Mouse (Mus musculus) hindbrain, embryonic 13.5 days (tissue): ENCODE results near the gene Lsm7. TPM values are rescaled to one million over a fixed set of nuclear protein-coding genes. Genes with fewer than 3 reads are reported as not detected.

Experiments used
- ATAC-seq: fragments of 200-750 bp; cut with Nextera tagmentation; 2 replicates; pipeline ENCODE4 v1.8.0; 2017; ENCODE audit warnings: moderate TSS enrichment; ENCODE audit not compliant: low FRiP score
- H3K27ac ChIP-seq: fragments of 300-500 bp; sonication (generic); 2 replicates; pipeline ENCODE4 v1.5.1; 2015; ENCODE audit warnings: inconsistent platforms, mild to moderate bottlenecking, moderate library complexity
- H3K27me3 ChIP-seq: fragments of 300-500 bp; sonication (generic); 2 replicates; pipeline ENCODE4 v1.6.1; 2015; ENCODE audit warnings: mild to moderate bottlenecking, inconsistent platforms
- H3K36me3 ChIP-seq: fragments of 300-500 bp; sonication (generic); 2 replicates; pipeline ENCODE4 v1.6.1; 2015; ENCODE audit warnings: mild to moderate bottlenecking, inconsistent platforms
- H3K4me1 ChIP-seq: fragments of 300-500 bp; sonication (generic); replicated peaks from 2 replicates; pipeline ENCODE4 v1.6.1; 2015; ENCODE audit warnings: inconsistent platforms
- H3K4me2 ChIP-seq: fragments of 300-500 bp; sonication (generic); 2 replicates; pipeline ENCODE4 v1.6.1; 2015; ENCODE audit warnings: inconsistent platforms, mild to moderate bottlenecking, moderate library complexity
- H3K4me3 ChIP-seq: fragments of 300-500 bp; sonication (generic); 2 replicates; pipeline ENCODE4 v1.5.1; 2015; ENCODE audit warnings: mild to moderate bottlenecking, inconsistent platforms
- H3K9ac ChIP-seq: fragments of 300-500 bp; sonication (generic); 2 replicates; pipeline ENCODE4 v1.6.1; 2015; ENCODE audit warnings: mild to moderate bottlenecking, inconsistent platforms
- H3K9me3 ChIP-seq: fragments of 300-500 bp; sonication (generic); 2 replicates; pipeline ENCODE4 v1.6.1; 2016; ENCODE audit warnings: inconsistent platforms
- WGBS: fragments of 180-500 bp; shearing (Covaris S2); methylation state at CpG from one replicate; pipeline ENCODE4 v1.1.7; 2015; 5-methylcytosine and 5-hydroxymethylcytosine counted together
- polyA plus RNA-seq: library from polyadenylated mRNA; unstranded; fragments of >200 nt; fragmentation: Nextera tagmentation; extraction: Ambion mirVana; gene quantifications from 2 replicates; pipeline ENCODE4 v1.2.1, GENCODE M21; 2015

Gene Lsm7
- 210 and 237 TPM in 2 replicates for polyA plus RNA-seq

DNA sequence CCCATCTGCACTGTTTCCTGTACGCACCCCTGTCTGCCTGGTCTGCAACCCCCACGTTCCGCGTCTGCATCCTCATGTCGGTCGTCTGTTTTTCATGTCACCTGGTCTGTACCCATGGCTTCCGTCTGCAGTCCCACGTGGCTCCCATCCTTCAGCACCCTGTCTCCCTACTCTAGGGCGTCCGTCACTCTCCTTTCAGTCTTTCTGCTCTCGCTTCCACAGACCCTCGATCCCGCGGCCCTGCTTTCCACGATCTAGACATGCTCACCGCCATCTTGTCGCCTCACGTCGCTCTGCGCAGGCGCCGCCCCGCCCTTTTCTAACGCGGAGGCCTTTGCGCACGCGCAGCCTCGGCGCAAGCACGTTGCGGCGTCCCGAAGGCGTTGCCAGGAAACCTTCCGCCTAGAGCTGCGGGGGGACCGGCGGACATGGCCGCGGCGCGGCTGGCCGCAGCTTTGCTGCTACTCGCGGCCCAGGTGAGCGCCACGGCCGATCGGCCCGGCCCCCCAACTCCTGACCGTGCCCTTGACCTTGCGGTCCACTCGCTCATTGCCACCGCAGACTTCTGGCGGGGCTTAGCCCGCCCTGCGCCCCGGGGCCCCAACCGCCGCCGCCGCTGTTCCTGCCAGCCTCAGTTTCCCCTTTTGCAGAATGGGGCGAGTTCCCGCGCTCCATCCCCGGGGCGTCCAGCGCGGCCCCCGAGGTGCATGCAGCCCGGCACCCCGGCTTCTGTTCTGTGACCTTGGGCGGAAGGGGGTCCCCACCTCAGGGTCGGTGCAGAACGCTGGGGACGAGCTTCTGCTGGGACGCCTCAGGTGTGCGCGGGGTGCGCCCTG lies at the start of gene Lsm7, which contains the start of gene Sppl2b:
Lsm7 (minus strand) TSS at position 297 of the 836 bp plus-strand sequence.
Sppl2b (plus strand) TSS at position 363 of the 836 bp plus-strand sequence.
- WGBS, result under 1% methylated on average over 79 of the region's 81 CpGs
- Histone ChIP-seq H3K27me3 (no peaks in the 10 kb centered on the region), H3K27ac (peak within 1 kb of the TSS; percentile 82), H3K4me3 (peak within 1 kb of the TSS; percentile 95), H3K4me1 (peaks cover 48% of the 10 kb centered on the region), H3K9me3 (no peaks in the 10 kb centered on the region), H3K4me2 (peak within 1 kb of the TSS; percentile 100), H3K36me3 (peaks cover 30% of the 10 kb centered on the region), H3K9ac (peak within 1 kb of the TSS; percentile 95)
- ATAC-seq, result peak; percentile 82

DNA sequence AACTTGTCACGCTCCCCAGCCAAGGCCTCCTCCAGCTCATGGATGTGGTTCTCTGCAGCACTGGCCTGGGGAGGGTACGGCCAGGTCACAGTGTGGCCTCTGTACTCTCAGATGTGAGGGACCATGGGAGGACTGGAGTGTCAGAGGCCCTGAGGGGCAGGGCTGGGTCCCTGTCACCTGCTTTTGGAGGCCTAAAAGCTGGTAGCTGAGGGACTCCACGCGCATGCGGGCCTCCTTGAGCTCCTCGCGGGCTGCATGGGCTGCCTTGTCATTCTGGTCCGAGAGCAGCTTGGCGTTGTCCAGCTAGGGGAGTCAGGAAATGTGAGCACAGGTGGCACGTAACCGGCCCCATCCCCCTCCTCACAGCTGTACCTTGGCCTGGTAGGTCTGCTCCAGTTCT lies 49.7 kb upstream of the Lsm7 start:
- whole genome bisulfite sequencing, result 92% methylated on average over 11 of the region's 11 CpGs
- no peak overlapping the region for H3K4me2 ChIP-seq
- H3K9ac ChIP-seq, result no peak overlapping the region
- H3K4me1 ChIP-seq, result peaks cover 9% of the 10 kb centered on the region
- H3K27me3 ChIP-seq, result no peaks in the 10 kb centered on the region
- ATAC-seq, result no peak
- no peaks in the 10 kb centered on the region for H3K9me3 ChIP-seq
- H3K36me3 ChIP-seq, result peaks cover 76% of the 10 kb centered on the region
- no peak overlapping the region for H3K4me3 ChIP-seq
- no peak overlapping the region for H3K27ac ChIP-seq

DNA sequence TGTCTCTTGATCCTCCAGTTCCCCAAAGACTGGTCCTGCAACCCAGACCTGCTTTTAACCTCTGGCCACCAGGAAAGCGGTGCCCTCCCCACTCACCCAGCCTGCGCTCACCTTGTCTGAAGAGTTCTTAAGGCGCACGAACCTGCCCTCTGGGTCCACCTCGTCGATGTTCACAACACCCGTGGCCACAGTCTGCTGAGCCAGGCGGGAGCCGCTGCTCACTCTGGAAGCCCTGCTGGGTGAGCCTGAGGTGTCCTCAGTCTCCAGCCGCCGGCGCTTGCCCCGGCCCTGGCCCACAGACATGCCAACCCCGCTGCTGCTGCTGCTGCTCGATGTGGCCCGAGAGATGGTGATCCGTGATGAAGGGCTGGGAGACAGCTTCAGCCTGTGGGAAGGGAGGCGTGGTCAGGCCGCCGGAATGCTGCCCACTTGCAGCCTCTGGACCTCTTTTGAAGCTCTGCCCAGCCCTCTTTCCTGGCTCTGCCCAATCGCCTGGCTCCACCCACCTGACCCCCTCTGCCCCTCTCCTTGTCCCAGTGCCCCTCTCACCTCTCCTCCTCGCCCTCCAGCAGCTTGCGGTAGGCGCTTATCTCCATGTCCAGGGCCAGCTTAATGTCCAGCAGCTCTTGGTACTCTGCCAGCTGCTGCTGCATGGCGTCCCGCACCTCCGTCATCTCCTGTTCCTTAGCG lies 49.1 kb upstream of the Lsm7 start:
- no peaks in the 10 kb centered on the region for H3K27me3 ChIP-seq
- peaks cover 74% of the 10 kb centered on the region for H3K36me3 ChIP-seq
- 88% methylated on average over 28 of the region's 28 CpGs for WGBS
- no peak overlapping the region for H3K27ac ChIP-seq
- no peak for ATAC-seq
- no peak overlapping the region for H3K4me3 ChIP-seq
- peaks cover 14% of the 10 kb centered on the region for H3K4me1 ChIP-seq
- no peaks in the 10 kb centered on the region for H3K9me3 ChIP-seq
- H3K9ac ChIP-seq, result no peak overlapping the region
- H3K4me2 ChIP-seq, result no peak overlapping the region

DNA sequence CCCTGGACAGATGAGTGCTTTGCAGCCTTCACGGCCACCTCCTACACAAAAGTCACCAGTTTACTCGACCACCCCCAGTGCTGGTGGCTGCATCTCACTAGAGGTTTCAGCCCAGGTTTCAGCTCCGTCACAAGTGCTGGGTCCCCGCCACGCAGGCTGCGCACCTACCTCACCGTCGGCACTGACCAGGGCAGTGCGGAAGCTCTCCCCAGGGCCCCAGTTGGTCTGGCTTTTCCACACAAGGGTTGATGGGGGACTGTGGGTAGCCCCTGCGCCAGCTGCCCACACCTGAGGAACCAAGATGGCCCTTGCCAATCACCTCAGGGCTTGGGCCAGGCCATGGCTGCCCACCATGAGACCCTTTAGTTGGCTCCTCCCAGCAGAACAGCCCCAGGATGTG lies 48.3 kb upstream of the Lsm7 start:
- WGBS, result 94% methylated on average over 10 of the region's 10 CpGs
- Histone ChIP-seq H3K27me3 (no peaks in the 10 kb centered on the region), H3K27ac (no peak overlapping the region), H3K36me3 (peaks cover 74% of the 10 kb centered on the region), H3K4me1 (peaks cover 22% of the 10 kb centered on the region), H3K4me2 (no peak overlapping the region), H3K9ac (no peak overlapping the region), H3K9me3 (no peaks in the 10 kb centered on the region), H3K4me3 (no peak overlapping the region)
- no peak for ATAC-seq

DNA sequence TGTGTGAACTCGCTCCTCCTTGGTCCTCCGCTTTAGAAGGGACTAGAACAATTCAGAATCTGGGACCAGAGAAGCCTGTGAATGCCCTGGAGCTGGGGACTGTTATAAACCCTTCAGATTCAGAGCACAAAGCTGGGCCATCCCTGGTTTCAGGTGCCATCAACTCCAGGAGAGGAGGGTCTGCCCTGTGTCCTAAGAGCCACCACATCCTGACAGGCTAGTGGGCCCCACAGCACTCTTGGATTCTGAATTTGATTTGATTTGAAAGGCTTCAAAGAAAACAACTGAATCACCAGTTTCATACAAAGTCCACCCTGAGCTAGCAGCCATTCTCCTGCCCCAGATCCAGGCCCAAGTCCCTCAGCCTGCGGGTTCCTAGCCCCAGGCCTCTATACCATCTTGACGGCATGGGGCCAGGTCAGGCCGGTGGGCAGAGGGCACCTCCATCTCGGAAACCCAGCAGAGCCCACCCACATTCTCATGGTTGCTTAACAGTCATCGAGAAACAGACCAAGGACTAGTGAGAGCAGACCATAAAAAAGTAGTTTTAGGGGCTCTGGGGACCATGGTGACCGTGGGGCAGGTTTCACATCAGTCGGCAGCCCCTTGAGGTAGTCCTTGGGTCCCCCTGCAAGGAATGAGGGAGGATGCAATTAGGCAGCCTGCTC lies 47.4 kb upstream of the Lsm7 start:
- Histone ChIP-seq H3K4me3 (no peak overlapping the region), H3K9me3 (no peaks in the 10 kb centered on the region), H3K9ac (peak overlapping the region; percentile 44; the same call in 1 of the 2 replicates), H3K27me3 (no peaks in the 10 kb centered on the region), H3K36me3 (peaks cover 66% of the 10 kb centered on the region), H3K4me1 (peaks cover 30% of the 10 kb centered on the region), H3K27ac (no peak overlapping the region), H3K4me2 (no peak overlapping the region)
- no peak for ATAC-seq
- WGBS, result 95% methylated on average over 9 of the region's 9 CpGs

DNA sequence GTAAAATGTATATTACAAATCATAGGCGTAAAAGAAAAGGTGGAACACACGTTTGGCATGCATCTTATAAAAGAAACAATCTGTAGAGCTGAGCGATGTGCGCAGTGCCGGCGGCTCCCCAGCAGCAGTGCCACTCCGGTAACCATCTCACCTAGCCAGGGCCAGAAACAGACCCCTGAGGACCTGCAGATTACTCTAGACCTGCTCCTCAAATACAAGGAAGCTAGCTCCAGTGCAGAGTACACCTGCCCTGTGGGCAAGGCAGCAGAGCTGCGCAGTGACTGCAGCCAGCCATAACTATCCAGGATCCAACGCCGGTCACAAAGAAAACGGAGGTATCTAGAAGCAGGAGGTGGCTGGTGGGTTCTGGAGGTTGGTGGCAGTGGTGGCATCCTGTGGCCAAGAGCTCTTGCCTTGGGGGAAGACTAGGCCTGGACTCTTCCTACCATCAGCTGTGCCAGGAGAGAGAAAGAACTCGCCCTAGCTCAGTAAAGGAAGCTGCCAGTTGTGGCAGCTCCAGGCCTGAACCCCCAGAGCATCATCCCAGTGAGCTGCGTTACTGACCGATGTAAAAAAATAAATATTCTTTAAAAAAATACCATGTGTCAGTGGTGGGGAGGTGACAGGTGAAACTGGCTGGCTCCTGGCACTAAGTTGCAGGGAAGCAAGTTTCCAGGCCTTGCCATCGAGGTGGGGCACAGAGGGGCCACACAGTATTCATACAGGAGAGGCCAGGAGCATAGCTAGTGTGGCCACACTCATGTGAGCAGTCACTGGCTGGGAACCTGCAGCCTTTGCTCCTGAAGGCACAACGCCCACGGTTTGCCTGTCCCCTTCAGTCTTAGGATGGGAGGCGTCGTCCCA lies 46.6 kb upstream of the Lsm7 start:
- Histone ChIP-seq H3K27ac (peak overlapping the region; percentile 52), H3K4me3 (peak overlapping the region; percentile 78; the same call in 1 of the 2 replicates), H3K9me3 (no peaks in the 10 kb centered on the region), H3K27me3 (no peaks in the 10 kb centered on the region), H3K4me2 (peak overlapping the region; percentile 40), H3K9ac (peak overlapping the region; percentile 44; the same call in 1 of the 2 replicates), H3K4me1 (peaks cover 30% of the 10 kb centered on the region), H3K36me3 (peaks cover 62% of the 10 kb centered on the region)
- no peak for ATAC-seq
- WGBS, result 90% methylated on average over 19 of the region's 19 CpGs

DNA sequence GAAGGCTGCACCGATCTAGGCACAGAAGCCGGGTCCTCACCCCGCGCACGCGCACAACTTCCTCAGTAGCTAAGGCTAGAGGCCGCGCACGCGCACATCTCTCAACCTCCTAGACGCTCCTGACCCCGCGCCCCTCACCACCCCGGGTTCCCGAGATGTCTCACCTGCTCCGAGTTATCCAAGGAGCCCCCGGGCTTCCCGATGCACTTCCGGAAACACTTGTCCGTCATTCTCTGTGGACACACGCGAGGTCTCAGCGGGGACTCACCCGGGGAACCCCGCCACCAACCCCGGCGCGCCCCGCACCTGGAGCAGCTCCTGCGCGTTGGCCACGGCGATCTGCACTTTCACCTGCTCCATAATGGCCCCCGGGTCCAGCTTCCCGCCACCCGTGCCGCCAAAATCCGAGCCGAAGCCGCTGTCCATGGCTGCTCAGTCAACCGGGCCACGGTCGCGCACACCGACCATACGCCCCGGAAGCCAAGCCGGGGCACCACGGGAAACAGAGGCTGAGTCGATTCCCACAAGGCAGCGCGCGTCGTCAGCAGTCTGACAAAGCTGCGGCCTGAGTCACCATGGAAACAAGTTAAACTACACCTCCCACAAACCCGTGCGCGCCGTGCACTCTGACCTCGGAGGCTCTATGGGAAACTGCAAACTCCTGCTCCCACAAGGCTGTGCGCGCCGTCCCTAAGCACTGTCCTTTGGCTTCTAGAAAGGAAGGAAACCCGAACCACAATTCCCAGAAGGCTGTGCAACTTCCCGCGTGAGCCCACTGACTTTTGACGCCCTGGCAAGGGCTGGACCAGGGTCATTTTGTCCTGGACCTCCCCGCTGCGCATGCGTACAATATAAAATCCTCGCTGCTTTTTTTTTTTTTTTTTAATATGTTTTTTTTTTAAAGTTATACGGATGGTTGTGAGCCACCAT lies 45.6 kb upstream of the Lsm7 start, which contains the start of gene Timm13:
Timm13 (minus strand) TSS at position 652 of the 930 bp plus-strand sequence.
- Histone ChIP-seq H3K9ac (peak within 1 kb of the TSS; percentile 88), H3K9me3 (no peaks in the 10 kb centered on the region), H3K4me1 (peaks cover 30% of the 10 kb centered on the region), H3K4me2 (peak within 1 kb of the TSS; percentile 98), H3K27me3 (no peaks in the 10 kb centered on the region), H3K4me3 (peak within 1 kb of the TSS; percentile 78), H3K36me3 (peaks cover 51% of the 10 kb centered on the region), H3K27ac (peak within 1 kb of the TSS; percentile 93)
- ATAC-seq, result peak; percentile 94
- WGBS, result under 1% methylated on average over 72 of the region's 72 CpGs

DNA sequence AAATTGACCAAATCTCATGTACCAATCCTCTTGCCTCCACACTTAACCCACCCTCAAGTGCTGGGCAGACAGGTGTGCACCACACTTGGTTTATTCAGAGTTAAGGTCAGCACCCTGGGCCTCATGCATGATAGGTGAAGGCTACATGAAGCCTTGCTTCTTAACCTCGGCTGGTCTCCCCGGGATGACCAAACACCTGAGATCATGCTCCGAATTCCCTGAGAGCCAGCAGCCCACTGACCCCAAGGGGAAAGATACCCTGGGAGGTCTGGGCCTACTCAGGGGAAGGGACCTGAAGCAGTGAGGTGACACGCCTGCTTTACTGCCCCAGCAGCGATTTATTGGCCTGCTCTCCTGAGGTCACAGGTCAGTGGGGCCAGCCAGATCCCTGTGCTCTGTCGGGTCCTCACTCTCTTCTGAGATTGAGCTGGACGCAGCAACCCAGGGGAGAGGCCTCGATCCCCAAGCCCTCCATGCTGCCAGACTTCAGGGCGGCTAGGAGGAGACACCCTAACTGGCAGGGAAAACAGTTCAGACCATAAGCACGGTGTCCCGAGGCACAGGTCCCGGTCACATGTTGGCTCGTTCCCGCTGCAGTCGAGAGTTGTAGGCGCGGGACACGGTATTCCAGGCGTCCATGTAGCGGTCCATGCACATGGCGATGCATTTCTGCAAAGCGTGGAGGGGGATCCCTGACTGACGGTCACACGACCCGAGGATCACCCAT lies 44.7 kb upstream of the Lsm7 start:
- WGBS, result 16% methylated on average over 25 of the region's 25 CpGs

DNA sequence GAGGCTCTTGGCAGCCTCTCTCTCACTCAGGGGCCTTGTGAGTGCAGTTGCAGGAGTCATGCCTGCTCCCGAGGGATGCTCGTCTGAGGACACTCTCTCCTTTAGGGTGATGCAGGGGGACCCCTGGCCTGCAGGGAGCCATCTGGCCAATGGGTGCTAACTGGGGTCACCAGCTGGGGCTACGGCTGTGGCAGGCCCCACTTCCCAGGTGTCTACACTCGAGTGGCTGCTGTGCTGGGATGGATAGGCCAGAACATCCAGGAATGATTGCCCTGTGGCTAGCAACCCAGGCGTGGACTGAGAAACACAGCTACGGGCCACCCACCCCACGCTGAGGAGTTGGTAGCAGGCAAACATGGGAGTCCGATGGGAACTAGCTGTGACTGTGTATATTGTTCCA lies 44.1 kb upstream of the Lsm7 start:
- H3K4me3 ChIP-seq, result peak overlapping the region; percentile 78

More for the DNA sequence above, 44.7 kb upstream of the Lsm7 start:
- Histone ChIP-seq H3K36me3 (peaks cover 43% of the 10 kb centered on the region), H3K4me1 (peaks cover 30% of the 10 kb centered on the region), H3K4me3 (peak overlapping the region; percentile 78), H3K27me3 (no peaks in the 10 kb centered on the region), H3K9ac (peak overlapping the region; percentile 88), H3K9me3 (no peaks in the 10 kb centered on the region), H3K4me2 (peak overlapping the region; percentile 98), H3K27ac (peak overlapping the region; percentile 93)
- 0 out of 2 replicates have a peak, but pooled peaks have one; percentile 1 for ATAC-seq

More for the DNA sequence above, 44.1 kb upstream of the Lsm7 start:
- H3K4me1 ChIP-seq, result peaks cover 30% of the 10 kb centered on the region
- no peak for ATAC-seq
- H3K36me3 ChIP-seq, result peaks cover 36% of the 10 kb centered on the region
- H3K27me3 ChIP-seq, result no peaks in the 10 kb centered on the region
- no peak overlapping the region for H3K27ac ChIP-seq
- 0 out of 2 replicates have a peak overlapping the region, but pooled peaks have one; percentile 88 for H3K9ac ChIP-seq
- H3K4me2 ChIP-seq, result peak overlapping the region; percentile 98
- 87% methylated on average over 8 of the region's 8 CpGs for WGBS
- H3K9me3 ChIP-seq, result no peaks in the 10 kb centered on the region
